Mouse (Mus musculus) heart, postnatal 0 days (tissue): ENCODE data around the gene Actbl2. TPM values are rescaled to one million over a fixed set of nuclear protein-coding genes. Genes with fewer than 3 reads are reported as not detected.

Experiments used
- ATAC-seq: fragments of 200-750 bp; cut with Nextera tagmentation; 2 replicates; pipeline ENCODE4 v1.8.0; 2017; ENCODE audit warnings: low read depth, moderate number of reproducible peaks, moderate library complexity; ENCODE audit not compliant: insufficient read depth
- DNase-seq: peaks from one replicate; pipeline ENCODE4 v3.0.0-alpha.2; 2016; ENCODE audit warnings: low spot score
- H3K27ac ChIP-seq: fragments of 300-500 bp; sonication (generic); 2 replicates; pipeline ENCODE4 v1.5.1; 2014; ENCODE audit warnings: low read depth, mild to moderate bottlenecking
- H3K27me3 ChIP-seq: fragments of 300-500 bp; sonication (generic); 2 replicates; pipeline ENCODE4 v1.6.1; 2014; ENCODE audit warnings: low read length, mixed read lengths; ENCODE audit not compliant: control insufficient read depth, insufficient read depth
- H3K36me3 ChIP-seq: fragments of 300-500 bp; sonication (generic); replicated peaks from 2 replicates; pipeline ENCODE4 v1.6.1; 2014; ENCODE audit warnings: low read length, mixed read lengths; ENCODE audit not compliant: control insufficient read depth, insufficient read depth
- H3K4me1 ChIP-seq: fragments of 300-500 bp; sonication (generic); 2 replicates; pipeline ENCODE4 v1.6.1; 2014; ENCODE audit warnings: antibody characterized with exemption; ENCODE audit not compliant: control insufficient read depth, insufficient read depth
- H3K4me2 ChIP-seq: fragments of 300-500 bp; sonication (generic); 2 replicates; pipeline ENCODE4 v1.6.1; 2014; ENCODE audit warnings: low read depth, mild to moderate bottlenecking, low read length, moderate library complexity
- H3K4me3 ChIP-seq: fragments of 300-500 bp; sonication (generic); 2 replicates; pipeline ENCODE4 v1.5.1; 2014; ENCODE audit warnings: low read depth, low read length
- H3K9ac ChIP-seq: fragments of 300-500 bp; sonication (generic); replicated peaks from 2 replicates; pipeline ENCODE4 v1.6.1; 2014; ENCODE audit warnings: low read depth, low read length, mixed read lengths
- H3K9me3 ChIP-seq: fragments of 300-500 bp; sonication (generic); replicated peaks from 2 replicates; pipeline ENCODE4 v1.6.1; 2016; ENCODE audit warnings: low read length; ENCODE audit not compliant: control insufficient read depth
- CTCF ChIP-seq: IDR thresholded peaks from 2 replicates; pipeline ENCODE4 v1.5.1; 2016; ENCODE audit warnings: antibody characterized with exemption, control low read depth, low read depth
- EP300 ChIP-seq: IDR thresholded peaks from 2 replicates; pipeline ENCODE4 v1.6.1; 2016; ENCODE audit warnings: antibody characterized with exemption, low read depth
- WGBS: fragments of 180-500 bp; shearing (Covaris S2); extraction: QIAGEN DNeasy Blood & Tissue Kit; methylation state at CpG from one replicate; pipeline ENCODE4 v1.1.7; 2014; 5-methylcytosine and 5-hydroxymethylcytosine counted together
- polyA plus RNA-seq: library from polyadenylated mRNA; unstranded; fragments of >200 nt; fragmentation: Nextera tagmentation; extraction: Ambion mirVana; gene quantifications from 2 replicates; pipeline ENCODE4 v1.2.1, GENCODE M21; 2015
- total RNA-seq: library from RNA; depleted of rRNA; stranded (reverse); fragments of >200 nt; gene quantifications from 2 replicates; pipeline ENCODE4 v1.2.3, GENCODE M21; 2014; ENCODE audit warnings: low replicate concordance; rRNA removed

Gene Actbl2
- total and polyA plus RNA-seq, 2 experiments from 2014 or later = not detected

- Histone ChIP-seq H3K9ac (no peak overlapping the region), H3K4me1 (peaks cover 8% of the 10 kb centered on the region; the same call in 1 of the 2 replicates), H3K27me3 (no peaks in the 10 kb centered on the region), H3K27ac (no peak overlapping the region), H3K4me2 (no peak overlapping the region), H3K9me3 (no peaks in the 10 kb centered on the region), H3K36me3 (no peaks in the 10 kb centered on the region), H3K4me3 (no peak overlapping the region)
- WGBS = 65% methylated on average over 2 of the region's 2 CpGs
- no peak for DNase-seq
- TF ChIP-seq EP300 (no peak), CTCF (no peak)
- no peak for ATAC-seq
Observed at GRCm38 (mm10) chr13:111304194-111304593, 49.4 kb downstream of the Actbl2 start.

- ATAC-seq (no peak), DNase-seq (no peak)
- 84% methylated on average over 5 of the region's 5 CpGs for WGBS
- no peaks in the 10 kb centered on the region for H3K9me3 ChIP-seq
- no peak overlapping the region for H3K4me3 ChIP-seq
- TF ChIP-seq EP300 (no peak), CTCF (no peak)
- H3K4me2 ChIP-seq = no peak overlapping the region
- peaks cover 8% of the 10 kb centered on the region; the same call in 1 of the 2 replicates for H3K4me1 ChIP-seq
- no peaks in the 10 kb centered on the region for H3K36me3 ChIP-seq
- no peaks in the 10 kb centered on the region for H3K27me3 ChIP-seq
- H3K27ac ChIP-seq = no peak overlapping the region
- H3K9ac ChIP-seq = no peak overlapping the region
Observed at GRCm38 (mm10) chr13:111304736-111305135, 49.9 kb downstream of the Actbl2 start.

Other genes with a start within 250 kb of the Actbl2 start
- 21.8 and 22.1 TPM in 2 replicates for gene Gpbp1, start 235.1 kb downstream of the Actbl2 start, total RNA-seq
- 40.3 and 44.3 TPM in 2 replicates for gene Gpbp1, start 235.1 kb downstream of the Actbl2 start, polyA plus RNA-seq